Mouse (Mus musculus) heart, adult 2 months (tissue): ENCODE data around the gene Tspan14.

Experiments used
- CTCF ChIP-seq: fragments of 200-600 bp; IDR thresholded peaks from 2 replicates; pipeline ENCODE4 v1.8.1; 2022; ENCODE audit warnings: antibody characterized with exemption, mild to moderate bottlenecking, moderate library complexity
- EP300 ChIP-seq: fragments of 200-500 bp; IDR thresholded peaks from 2 replicates; pipeline ENCODE4 v1.6.1; 2011; ENCODE audit warnings: low read depth, low read length, control low read depth; ENCODE audit not compliant: insufficient read depth
- POLR2A ChIP-seq: fragments of 200-500 bp; IDR thresholded peaks from 2 replicates; pipeline ENCODE4 v1.6.1; 2011; ENCODE audit warnings: mild to moderate bottlenecking, low read depth, low read length, control low read depth; ENCODE audit not compliant: insufficient read depth

GRCm38 (mm10) chr14:40962365-40963290 lies 4.0 kb downstream of the Tspan14 start:
- TF ChIP-seq POLR2A = no peak
- no peak for TF ChIP-seq EP300
- no peak for TF ChIP-seq CTCF
